Mouse (Mus musculus): ENCODE measurements around the gene Zfp599. TPM values are rescaled to one million over a fixed set of nuclear protein-coding genes. Genes with fewer than 3 reads are reported as not detected.
"Not testable (repeated sequence)": the region's sequence is repeated elsewhere in the genome, so short reads cannot be mapped to it uniquely, and the experiment has no call there.

The Zfp599 gene
- total and polyA plus RNA-seq, 3 experiments = 2.1 to 2.3 (median 2.2) TPM

- dilution Hi-C loops (cut with MboI; ENCODE audit: extremely low pct_ligation_motif_present, extremely low pct_unique_long_range_greater_than_20kb, low sequenced_read_pairs); H3K9me3 ChIP-seq (replicated peaks; ENCODE audit: low read length); H3K79me2 ChIP-seq (replicated peaks; ENCODE audit: control insufficient read depth, extremely low read depth, insufficient read depth, poor library complexity, severe bottlenecking); H3K27me3 ChIP-seq (replicated peaks); H3K27ac ChIP-seq (ENCODE audit: insufficient read depth, low read depth); H3K36me3 ChIP-seq (replicated peaks in 1 of 2; ENCODE audit: control insufficient read depth in 1 of 2, insufficient read depth in 1 of 2, low read length in 1 of 2); H3K4me1 ChIP-seq (ENCODE audit: control insufficient read depth in 1 of 2, insufficient read depth in 2 of 2); DNase-seq (ENCODE audit: extremely low read depth): not testable (repeated sequence)
- H3K9ac ChIP-seq (ENCODE audit: insufficient read depth, low read depth) = peak overlapping the region; percentile 83; the same call in 1 of the 2 replicates
- peak; percentile 6; the same call in 1 of the 2 replicates for TF ChIP-seq ZNF384 (IDR thresholded peaks at IDR 0.05; ENCODE audit: low read depth, low read length)
- H3K4me2 ChIP-seq (ENCODE audit: insufficient read depth, low read depth, poor library complexity, severe bottlenecking) = peak overlapping the region; percentile 65; the same call in 1 of the 2 replicates
- in situ Hi-C loops (cut with MboI; ENCODE audit: low pct_ligation_motif_present, low pct_unique_long_range_greater_than_20kb, low sequenced_read_pairs) = loop anchor here (5.0 kb wide), 1 partner anchor 81 kb away; the partner anchor contains the start of gene Zfp810
- peak overlapping the region; percentile 79 to 90 (median 90) for H3K4me3 ChIP-seq (replicated peaks in 1 of 3; ENCODE audit: low read depth in 2 of 3, low read length in 2 of 3, poor library complexity in 1 of 3)
These were observed 33.4 kb downstream of the Zfp599 start for GRCm38 (mm10) chr9:22226389-22226673.

GRCm38 (mm10) chr9:22225581-22226388, 33.9 kb downstream of the Zfp599 start, which contains the start of gene Zfp809:
Zfp809 (plus strand) TSS chr9:22225714.
- Histone ChIP-seq H3K4me2 (ENCODE audit: insufficient read depth, low read depth, poor library complexity, severe bottlenecking) (peak within 1 kb of the TSS; percentile 65), H3K27me3 (replicated peaks) (no peaks in the 10 kb centered on the region), H3K9me3 (replicated peaks; ENCODE audit: low read length) (no peaks in the 10 kb centered on the region), H3K9ac (ENCODE audit: insufficient read depth, low read depth) (peak within 1 kb of the TSS; percentile 83), H3K4me1 (ENCODE audit: control insufficient read depth in 1 of 2, insufficient read depth in 2 of 2) (no peaks in the 10 kb centered on the region), H3K36me3 (replicated peaks in 1 of 2; ENCODE audit: control insufficient read depth in 1 of 2, insufficient read depth in 1 of 2, low read length in 1 of 2) (peaks cover 0 to 5% of the 10 kb centered on the region in 2 experiments), H3K27ac (ENCODE audit: insufficient read depth, low read depth) (peak within 1 kb of the TSS; percentile 88), H3K79me2 (replicated peaks; ENCODE audit: control insufficient read depth, extremely low read depth, insufficient read depth, poor library complexity, severe bottlenecking) (peaks cover 8% of the 10 kb centered on the region), H3K4me3 (replicated peaks in 1 of 3; ENCODE audit: low read depth in 2 of 3, low read length in 2 of 3, poor library complexity in 1 of 3) (peak within 1 kb of the TSS; percentile 79 to 90 (median 90))
- in situ Hi-C loops (cut with MboI; ENCODE audit: low pct_ligation_motif_present, low pct_unique_long_range_greater_than_20kb, low sequenced_read_pairs) (loop anchor here (5.0 kb wide), 1 partner anchor 82 kb away; the partner anchor contains the start of gene Zfp810), dilution Hi-C loops (cut with MboI; ENCODE audit: extremely low pct_ligation_motif_present, extremely low pct_unique_long_range_greater_than_20kb, low sequenced_read_pairs) (no loop called here)
- peak; percentile 99 for DNase-seq (ENCODE audit: extremely low read depth)
- TF ChIP-seq POLR2A (IDR thresholded peaks at IDR 0.05; ENCODE audit: low read depth, low read length) = peak; percentile 98
- TF ChIP-seq ZMIZ1 (IDR thresholded peaks at IDR 0.05; ENCODE audit: low read depth, low read length) = no peak
- peak in 1 of 2 experiments; percentile 74; a peak in 2 of 4 replicates for TF ChIP-seq CTCF (conservative IDR thresholded peaks at IDR 0.05 in 1 of 2, IDR thresholded peaks at IDR 0.05 in 1 of 2; ENCODE audit: low read depth in 2 of 2, low read length in 2 of 2)
- TF ChIP-seq MYC (IDR thresholded peaks at IDR 0.05; ENCODE audit: low read depth, low read length) = peak; percentile 92; the same call in 1 of the 2 replicates
- TF ChIP-seq MAX (IDR thresholded peaks at IDR 0.05; ENCODE audit: low read length) = peak; percentile 85
- no peak for TF ChIP-seq ZC3H11A (IDR thresholded peaks at IDR 0.05; ENCODE audit: low read depth, low read length)
- no peak for TF ChIP-seq MAZ (IDR thresholded peaks at IDR 0.05; ENCODE audit: low read depth, low read length)
- peak; percentile 77; the same call in 1 of the 2 replicates for TF ChIP-seq CHD2 (IDR thresholded peaks at IDR 0.05; ENCODE audit: low read length)
- TF ChIP-seq TBP (conservative IDR thresholded peaks at IDR 0.05; ENCODE audit: low read depth, low read length) = peak; percentile 74
- peak; percentile 77 for TF ChIP-seq HCFC1 (IDR thresholded peaks at IDR 0.05; ENCODE audit: low read depth, low read length)
- TF ChIP-seq MAFK (IDR thresholded peaks at IDR 0.05; ENCODE audit: insufficient replicate concordance, low read length) = no peak
- TF ChIP-seq E2F4 (IDR thresholded peaks at IDR 0.05; ENCODE audit: insufficient replicate concordance, low read depth, low read length) = no peak
- no peak; the same call in 1 of the 2 replicates for TF ChIP-seq SMC3 (IDR thresholded peaks at IDR 0.05; ENCODE audit: low read depth, low read length)
- TF ChIP-seq MXI1 (IDR thresholded peaks at IDR 0.05; ENCODE audit: low read depth, low read length) = peak; percentile 85
- no peak for TF ChIP-seq JUND (conservative IDR thresholded peaks at IDR 0.05; ENCODE audit: low read depth, low read length)
- 0 out of 2 replicates have a peak, but pooled peaks have one; percentile 21 for TF ChIP-seq KAT2A (IDR thresholded peaks at IDR 0.05; ENCODE audit: insufficient replicate concordance, low read length)
- no peak for TF ChIP-seq JUN (IDR thresholded peaks at IDR 0.05; ENCODE audit: insufficient read depth, low read depth, low read length)
- TF ChIP-seq NELFE (IDR thresholded peaks at IDR 0.05; ENCODE audit: low read depth, low read length) = peak; percentile 92
- peak; percentile 12; the same call in 1 of the 2 replicates for TF ChIP-seq BHLHE40 (IDR thresholded peaks at IDR 0.05; ENCODE audit: low read depth, low read length)
- peak; percentile 78 for TF ChIP-seq POLR2AphosphoS2 (IDR thresholded peaks at IDR 0.05; ENCODE audit: low read depth, low read length)
- TF ChIP-seq PAX5 (IDR thresholded peaks at IDR 0.05; ENCODE audit: low read length) = no peak
- TF ChIP-seq ELF1 (IDR thresholded peaks at IDR 0.05; ENCODE audit: low read depth, low read length) = peak; percentile 98
- TF ChIP-seq USF1 (IDR thresholded peaks at IDR 0.05; ENCODE audit: low read depth, low read length) = 0 out of 2 replicates have a peak, but pooled peaks have one; percentile 21
- TF ChIP-seq UBTF (IDR thresholded peaks at IDR 0.05; ENCODE audit: low read depth, low read length) = no peak
- no peak for TF ChIP-seq EP300 (IDR thresholded peaks at IDR 0.05; ENCODE audit: low read length)
- TF ChIP-seq CHD1 (IDR thresholded peaks at IDR 0.05; ENCODE audit: low read depth, low read length) = no peak
- TF ChIP-seq ETS1 (conservative IDR thresholded peaks at IDR 0.05; ENCODE audit: low read depth, low read length) = no peak
- TF ChIP-seq RCOR1 (conservative IDR thresholded peaks at IDR 0.05; ENCODE audit: low read depth, low read length) = no peak; the same call in 1 of the 2 replicates
- peak; percentile 44 for TF ChIP-seq SIN3A (IDR thresholded peaks at IDR 0.05; ENCODE audit: low read length)
- TF ChIP-seq TCF12 (IDR thresholded peaks at IDR 0.05; ENCODE audit: low read depth, low read length) = peak; percentile 73; the same call in 1 of the 2 replicates
- no peak for TF ChIP-seq ZKSCAN1 (IDR thresholded peaks at IDR 0.05; ENCODE audit: borderline replicate concordance, low read depth, low read length)

Measured in CH12.LX (cell line).